Mouse (Mus musculus) lung, postnatal 36 days (tissue): ENCODE data around the gene Edem1.
"Not testable (repeated sequence)": the region's sequence is repeated elsewhere in the genome, so short reads cannot be mapped to it uniquely, and the experiment has no call there.

Experiments
- DNase-seq: peaks from one replicate; pipeline ENCODE4 v3.0.0; 2022; ENCODE audit warnings: mixed read lengths

The Edem1 gene

GRCm38 (mm10) chr6:108829386-108830370 lies 1.2 kb downstream of the Edem1 start:
- peak; percentile 74 for DNase-seq

- peak; percentile 38 for DNase-seq
These were observed 3.7 kb downstream of the Edem1 start for GRCm38 (mm10) chr6:108832170-108832569.

- no peak for DNase-seq
These were observed 4.5 kb downstream of the Edem1 start for GRCm38 (mm10) chr6:108832989-108833388.

- no peak for DNase-seq
These were observed 5.7 kb downstream of the Edem1 start for GRCm38 (mm10) chr6:108833963-108834697.

- peak; percentile 84 for DNase-seq
These were observed 7.6 kb downstream of the Edem1 start for GRCm38 (mm10) chr6:108835765-108836691.

- no peak for DNase-seq
These were observed 8.6 kb downstream of the Edem1 start for GRCm38 (mm10) chr6:108837081-108837480.

- no peak for DNase-seq
These were observed 9.5 kb downstream of the Edem1 start for GRCm38 (mm10) chr6:108837958-108838357.

GRCm38 (mm10) chr6:108839432-108839831 lies 11.0 kb downstream of the Edem1 start:
- DNase-seq: no peak

- DNase-seq: no peak
These were observed 12.6 kb downstream of the Edem1 start for GRCm38 (mm10) chr6:108840861-108841640.

- no peak for DNase-seq
These were observed 15.2 kb downstream of the Edem1 start for GRCm38 (mm10) chr6:108843664-108844063.

- DNase-seq: no peak
These were observed 15.7 kb downstream of the Edem1 start for GRCm38 (mm10) chr6:108844093-108844492.

GRCm38 (mm10) chr6:108844771-108845170 lies 16.3 kb downstream of the Edem1 start:
- DNase-seq: no peak

- DNase-seq: no peak
These were observed 23.7 kb downstream of the Edem1 start for GRCm38 (mm10) chr6:108852088-108852670.

- DNase-seq: no peak
These were observed 24.5 kb downstream of the Edem1 start for GRCm38 (mm10) chr6:108852986-108853385.

- no peak for DNase-seq
These were observed 30.1 kb downstream of the Edem1 start for GRCm38 (mm10) chr6:108858583-108858982.

- DNase-seq: no peak
These were observed 32.8 kb downstream of the Edem1 start for GRCm38 (mm10) chr6:108861226-108861625.

GRCm38 (mm10) chr6:108862548-108862947 lies 34.1 kb downstream of the Edem1 start:
- DNase-seq: peak; percentile 53

GRCm38 (mm10) chr6:108866317-108866716 lies 37.9 kb downstream of the Edem1 start:
- no peak for DNase-seq

GRCm38 (mm10) chr6:108869031-108869430 lies 40.6 kb downstream of the Edem1 start:
- DNase-seq: not testable (repeated sequence)

- DNase-seq: no peak
These were observed 42.0 kb downstream of the Edem1 start for GRCm38 (mm10) chr6:108870421-108870820.

- DNase-seq: no peak
These were observed 42.8 kb downstream of the Edem1 start for GRCm38 (mm10) chr6:108871251-108871650.
